Mouse (Mus musculus): ENCODE measurements at regions not wholly inside any gene's neighbourhood (a gene's known extent, or its start where the extent isn't known, plus 50 kb on each side); places are given as distances from the start of the nearest gene placed in this dataset.

- ATAC-seq: no peak
- WGBS (ENCODE audit: insufficient replicate concordance): 64% methylated on average over 5 of the region's 5 CpGs
These were observed 108.9 kb downstream of the Pcdh18 start for GRCm38 (mm10) chr3:49648040-49648894.

DNA sequence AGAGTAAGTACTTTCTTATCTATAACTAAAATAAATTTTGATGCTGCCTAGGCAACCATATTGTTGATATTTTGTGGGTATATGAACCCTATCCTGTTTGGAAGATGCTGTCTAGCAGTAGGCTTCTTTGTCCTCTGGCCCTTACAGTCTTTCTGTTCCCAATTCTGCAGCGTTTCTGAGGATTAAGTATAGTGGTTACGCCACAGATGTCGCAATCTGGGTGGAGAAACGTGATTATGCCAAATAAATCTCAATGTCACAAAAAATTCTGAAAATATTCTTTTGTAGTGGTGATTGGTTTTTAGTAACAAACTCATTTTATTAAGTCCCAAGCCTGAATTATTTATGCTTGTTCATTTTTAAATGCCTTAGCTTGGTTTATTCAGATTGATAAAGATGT, 112.1 kb downstream of the Pcdh18 start:
- no peak overlapping the region for H3K4me3 ChIP-seq (ENCODE audit: low read depth, low read length)
- DNase-seq (no peak), ATAC-seq (no peak)
- H3K4me2 ChIP-seq (ENCODE audit: low read depth, low read length): no peak overlapping the region
- no peak overlapping the region for H3K27ac ChIP-seq (ENCODE audit: low read depth)
- no peaks in the 10 kb centered on the region for H3K36me3 ChIP-seq (replicated peaks; ENCODE audit: insufficient read depth, low read length)
- TF ChIP-seq EP300 (IDR thresholded peaks at IDR 0.05; ENCODE audit: low read depth) (no peak), CTCF (IDR thresholded peaks at IDR 0.05; ENCODE audit: low read depth) (no peak)
- no peaks in the 10 kb centered on the region for H3K27me3 ChIP-seq (ENCODE audit: insufficient read depth, low read length)
- WGBS (ENCODE audit: insufficient replicate concordance): 70% methylated on average over 4 of the region's 4 CpGs
- no peak overlapping the region for H3K9ac ChIP-seq (replicated peaks)
- H3K4me1 ChIP-seq (ENCODE audit: insufficient read depth): no peaks in the 10 kb centered on the region
- H3K9me3 ChIP-seq (ENCODE audit: low read length): no peaks in the 10 kb centered on the region; the same call in 1 of the 2 replicates

More at GRCm38 (mm10) chr3:49648040-49648894, 108.9 kb downstream of the Pcdh18 start:
- TF ChIP-seq CTCF (IDR thresholded peaks at IDR 0.05; ENCODE audit: low read depth) (no peak), EP300 (IDR thresholded peaks at IDR 0.05; ENCODE audit: low read depth) (no peak)
- H3K4me3 ChIP-seq (ENCODE audit: low read depth, low read length): no peak overlapping the region
- H3K4me1 ChIP-seq (ENCODE audit: insufficient read depth): no peaks in the 10 kb centered on the region
- no peak overlapping the region for H3K27ac ChIP-seq (ENCODE audit: low read depth)
- H3K27me3 ChIP-seq (ENCODE audit: insufficient read depth, low read length): no peaks in the 10 kb centered on the region
- no peaks in the 10 kb centered on the region; the same call in 1 of the 2 replicates for H3K9me3 ChIP-seq (ENCODE audit: low read length)
- DNase-seq: no peak
- no peaks in the 10 kb centered on the region for H3K36me3 ChIP-seq (replicated peaks; ENCODE audit: insufficient read depth, low read length)
- no peak overlapping the region for H3K9ac ChIP-seq (replicated peaks)
- no peak overlapping the region for H3K4me2 ChIP-seq (ENCODE audit: low read depth, low read length)

DNA sequence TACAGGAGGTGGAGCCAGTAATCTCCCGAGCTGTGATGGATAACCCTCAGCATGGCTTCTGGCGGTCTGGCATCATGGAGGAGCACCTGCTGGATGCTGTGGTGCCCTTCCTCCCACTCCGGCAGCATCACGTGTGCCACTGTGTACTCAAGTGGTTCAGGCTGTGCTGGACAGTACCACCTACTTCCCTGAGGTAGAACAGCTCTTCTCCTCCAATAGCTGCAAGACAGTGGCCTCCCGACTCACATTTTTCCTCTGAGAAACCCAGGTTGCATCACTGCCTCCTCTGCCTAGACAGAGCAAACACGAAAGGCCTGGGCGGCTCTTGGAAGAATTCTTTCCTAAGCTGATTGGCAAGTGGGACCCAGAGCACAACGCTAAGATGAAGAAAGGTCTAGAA, 113.3 kb downstream of the Pcdh18 start:
- no peak overlapping the region for H3K4me2 ChIP-seq (ENCODE audit: low read depth, low read length)
- no peak for TF ChIP-seq EP300 (IDR thresholded peaks at IDR 0.05; ENCODE audit: low read depth)
- no peak for TF ChIP-seq CTCF (IDR thresholded peaks at IDR 0.05; ENCODE audit: low read depth)
- DNase-seq: no peak
- WGBS (ENCODE audit: insufficient replicate concordance): 79% methylated on average over 8 of the region's 8 CpGs
- H3K9me3 ChIP-seq (ENCODE audit: low read length): no peaks in the 10 kb centered on the region; the same call in 1 of the 2 replicates
- H3K9ac ChIP-seq (replicated peaks): no peak overlapping the region
- H3K4me1 ChIP-seq (ENCODE audit: insufficient read depth): no peaks in the 10 kb centered on the region
- no peak for ATAC-seq
- no peak overlapping the region for H3K4me3 ChIP-seq (ENCODE audit: low read depth, low read length)
- no peaks in the 10 kb centered on the region for H3K36me3 ChIP-seq (replicated peaks; ENCODE audit: insufficient read depth, low read length)
- H3K27ac ChIP-seq (ENCODE audit: low read depth): no peak overlapping the region
- no peaks in the 10 kb centered on the region for H3K27me3 ChIP-seq (ENCODE audit: insufficient read depth, low read length)

- H3K27ac ChIP-seq (ENCODE audit: low read depth): no peak overlapping the region
- no peak for TF ChIP-seq EP300 (IDR thresholded peaks at IDR 0.05; ENCODE audit: low read depth)
- DNase-seq: no peak
- H3K4me3 ChIP-seq (ENCODE audit: low read depth, low read length): no peak overlapping the region
- no peaks in the 10 kb centered on the region for H3K27me3 ChIP-seq (ENCODE audit: insufficient read depth, low read length)
- no peak overlapping the region for H3K4me2 ChIP-seq (ENCODE audit: low read depth, low read length)
- 75% methylated on average over 4 of the region's 4 CpGs for WGBS (ENCODE audit: insufficient replicate concordance)
- no peak overlapping the region for H3K9ac ChIP-seq (replicated peaks)
- no peaks in the 10 kb centered on the region; the same call in 1 of the 2 replicates for H3K9me3 ChIP-seq (ENCODE audit: low read length)
- no peaks in the 10 kb centered on the region for H3K4me1 ChIP-seq (ENCODE audit: insufficient read depth)
- H3K36me3 ChIP-seq (replicated peaks; ENCODE audit: insufficient read depth, low read length): no peaks in the 10 kb centered on the region
- no peak for ATAC-seq
These were observed 115.0 kb downstream of the Pcdh18 start for GRCm38 (mm10) chr3:49641966-49642758.

DNA sequence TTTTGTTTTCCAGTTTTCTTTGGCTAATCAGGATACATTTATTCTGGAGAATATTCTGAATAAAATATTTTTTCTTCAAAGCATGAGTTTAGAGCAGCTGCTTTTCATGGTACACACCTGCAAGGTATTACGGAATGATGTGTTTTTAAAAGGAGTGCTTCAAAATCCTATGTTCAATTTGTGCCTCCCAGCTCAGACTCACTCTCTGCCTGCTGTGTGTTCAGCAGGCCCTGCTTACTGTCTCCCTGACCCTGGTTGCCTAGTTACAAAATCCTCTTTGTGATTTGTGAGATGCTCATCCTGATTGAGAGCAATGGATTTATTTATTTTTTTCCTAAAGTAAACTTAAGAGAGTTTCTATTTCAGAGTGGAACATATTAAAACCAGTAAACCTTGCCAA, 115.7 kb downstream of the Pcdh18 start:
- DNase-seq: no peak
- no peak overlapping the region for H3K4me3 ChIP-seq (ENCODE audit: low read depth, low read length)
- no peaks in the 10 kb centered on the region for H3K27me3 ChIP-seq (ENCODE audit: insufficient read depth, low read length)
- H3K9me3 ChIP-seq (ENCODE audit: low read length): no peaks in the 10 kb centered on the region; the same call in 1 of the 2 replicates
- TF ChIP-seq CTCF (IDR thresholded peaks at IDR 0.05; ENCODE audit: low read depth) (no peak), EP300 (IDR thresholded peaks at IDR 0.05; ENCODE audit: low read depth) (no peak)
- H3K9ac ChIP-seq (replicated peaks): no peak overlapping the region
- no peak overlapping the region for H3K4me2 ChIP-seq (ENCODE audit: low read depth, low read length)
- H3K36me3 ChIP-seq (replicated peaks; ENCODE audit: insufficient read depth, low read length): no peaks in the 10 kb centered on the region
- no peaks in the 10 kb centered on the region for H3K4me1 ChIP-seq (ENCODE audit: insufficient read depth)
- WGBS (ENCODE audit: insufficient replicate concordance): 77% methylated on average over 1 of the region's 1 CpGs
- no peak for ATAC-seq
- no peak overlapping the region for H3K27ac ChIP-seq (ENCODE audit: low read depth)

- no peak overlapping the region for H3K4me2 ChIP-seq (ENCODE audit: low read depth, low read length)
- H3K36me3 ChIP-seq (replicated peaks; ENCODE audit: insufficient read depth, low read length): no peaks in the 10 kb centered on the region
- H3K4me3 ChIP-seq (ENCODE audit: low read depth, low read length): no peak overlapping the region
- H3K9me3 ChIP-seq (ENCODE audit: low read length): no peaks in the 10 kb centered on the region
- H3K27me3 ChIP-seq (ENCODE audit: insufficient read depth, low read length): no peaks in the 10 kb centered on the region
- H3K9ac ChIP-seq (replicated peaks): no peak overlapping the region
- no peak for TF ChIP-seq EP300 (IDR thresholded peaks at IDR 0.05; ENCODE audit: low read depth)
- no peak for TF ChIP-seq CTCF (IDR thresholded peaks at IDR 0.05; ENCODE audit: low read depth)
- no peak overlapping the region for H3K27ac ChIP-seq (ENCODE audit: low read depth)
- ATAC-seq (no peak), DNase-seq (no peak)
- no peaks in the 10 kb centered on the region for H3K4me1 ChIP-seq (ENCODE audit: insufficient read depth)
- 79% methylated on average over 2 of the region's 2 CpGs for WGBS (ENCODE audit: insufficient replicate concordance)
These were observed 118.5 kb downstream of the Pcdh18 start for GRCm38 (mm10) chr3:49638601-49639000.
